Mouse (Mus musculus) gastrocnemius, adult 2 months (tissue): ENCODE results near the gene Tmed3. TPM values are rescaled to one million over a fixed set of nuclear protein-coding genes. Genes with fewer than 3 reads are reported as not detected.

Experiments used
- DNase-seq: peaks from one replicate; pipeline ENCODE4 v3.0.0; 2022
- H3K27ac ChIP-seq: fragments of 200-600 bp; 2 replicates; pipeline ENCODE4 v1.8.1; 2022; ENCODE audit warnings: mild to moderate bottlenecking
- H3K4me3 ChIP-seq: fragments of 200-600 bp; 2 replicates; pipeline ENCODE4 v1.8.1; 2022; ENCODE audit warnings: mild to moderate bottlenecking, moderate library complexity
- CTCF ChIP-seq: fragments of 200-600 bp; IDR thresholded peaks from 2 replicates; pipeline ENCODE4 v1.8.1; 2022; ENCODE audit warnings: antibody characterized with exemption, mild to moderate bottlenecking, moderate library complexity
- intact Hi-C: fragments of 180-260 bp; cut with DNase I; formaldehyde crosslinking; loops from one replicate; pipeline ENCODE4 v1.15.1; 2025
- long read RNA-seq, 2 experiments: library from polyadenylated mRNA; stranded (forward); transcript quantifications; one replicate each; pipeline ENCODE4 v2.0.0; 2021
- total RNA-seq, 2 experiments: library from RNA; stranded (reverse); gene quantifications; 2 replicates each; pipeline ENCODE4 v1.2.3; 2021

Tmed3 gene
- 10 to 100 TPM; 12.9 to 17.5 TPM for total RNA-seq
- long read RNA-seq, experiment 1, transcript Tmed3-201 (3 exons, 1,346 nt): major isoform, 18 of 22 reads
- long read RNA-seq, experiment 1, partial matches to known transcripts: 3 of 22 reads
- long read RNA-seq, experiment 1, other reads (novel, unspliced or antisense): 1 of 22 reads
- long read RNA-seq, experiment 2, transcript Tmed3-201 (3 exons, 1,346 nt): major isoform, 20 of 20 reads
- long read RNA-seq, experiment 2, partial matches to known transcripts: 0 of 20 reads
- long read RNA-seq, experiment 2, other reads (novel, unspliced or antisense): 0 of 20 reads

- intact Hi-C loops: no loop called here
- peak; percentile 93 for DNase-seq
- peak; percentile 29 for TF ChIP-seq CTCF
- Histone ChIP-seq H3K27ac (peak within 1 kb of the TSS; percentile 89), H3K4me3 (peak within 1 kb of the TSS; percentile 82)
Observed at GRCm38 (mm10) chr9:89704265-89705196, at the start of gene Tmed3. Tmed3 (minus strand) TSS chr9:89705068.

- TF ChIP-seq CTCF: no peak
- intact Hi-C loops: no loop called here
- Histone ChIP-seq H3K27ac (no peak overlapping the region), H3K4me3 (no peak overlapping the region)
- no peak for DNase-seq
Observed at GRCm38 (mm10) chr9:89740041-89740440, 35.2 kb upstream of the Tmed3 start.

DNA sequence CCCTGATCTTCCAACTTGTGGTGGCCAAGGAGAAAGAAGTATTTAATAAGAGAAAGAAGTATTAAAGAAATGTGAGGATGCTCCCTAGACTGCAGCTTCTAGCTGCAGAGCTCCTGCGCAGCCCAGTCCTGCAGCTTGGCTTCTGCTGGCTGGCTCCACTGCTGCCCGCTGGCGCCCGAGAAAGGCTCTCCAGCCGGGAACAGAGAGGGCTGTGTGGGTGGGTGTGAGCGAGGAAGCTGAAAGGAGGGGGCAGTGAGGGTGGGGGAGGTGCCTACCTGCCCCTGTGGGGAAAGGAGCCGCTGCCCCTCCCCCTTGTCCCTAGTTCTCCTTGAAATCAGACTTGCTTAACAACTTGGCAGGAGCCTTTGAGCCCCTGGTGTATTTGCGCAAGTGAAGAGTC lies 33.4 kb upstream of the Tmed3 start, which contains the start of gene Ankrd34c:
Gene Ankrd34c, minus strand, starts transcription at position 181 of the 400 bp plus-strand sequence.
- intact Hi-C loops: no loop called here
- TF ChIP-seq CTCF: no peak
- DNase-seq: no peak
- H3K4me3 ChIP-seq: no peak within 1 kb of the TSS
- no peak within 1 kb of the TSS for H3K27ac ChIP-seq

- intact Hi-C loops: no loop called here
- DNase-seq: no peak
- no peak overlapping the region for H3K27ac ChIP-seq
- H3K4me3 ChIP-seq: no peak overlapping the region
- no peak for TF ChIP-seq CTCF
Observed at GRCm38 (mm10) chr9:89737888-89738287, 33.0 kb upstream of the Tmed3 start.

GRCm38 (mm10) chr9:89736932-89737705 lies 32.3 kb upstream of the Tmed3 start:
- no peak overlapping the region for H3K27ac ChIP-seq
- no peak for TF ChIP-seq CTCF
- DNase-seq: no peak
- intact Hi-C loops: no loop called here
- H3K4me3 ChIP-seq: no peak overlapping the region

DNA sequence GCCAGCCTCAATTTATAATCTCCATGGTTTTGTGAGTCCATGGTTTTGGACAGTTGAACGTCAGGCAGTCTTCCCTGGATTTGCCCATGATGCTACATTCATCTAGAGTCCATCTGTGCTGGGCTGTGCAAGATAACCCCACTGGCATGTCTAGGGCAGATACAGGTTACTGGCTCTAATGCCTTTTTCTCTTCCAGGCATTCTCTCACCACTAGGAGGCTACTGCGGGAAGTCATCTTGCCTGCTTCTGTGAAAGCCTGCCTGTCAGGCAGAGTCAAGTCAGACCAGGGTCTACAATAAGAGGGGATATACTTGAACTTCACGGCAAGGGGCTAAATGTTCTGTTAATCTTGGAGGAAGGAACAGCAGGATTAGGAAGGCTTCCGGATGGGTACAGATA lies 2.0 kb upstream of the Tmed3 start:
- DNase-seq: no peak
- H3K27ac ChIP-seq: no peak overlapping the region
- intact Hi-C loops: no loop called here
- peak; percentile 46 for TF ChIP-seq CTCF
- H3K4me3 ChIP-seq: no peak overlapping the region

- intact Hi-C loops: no loop called here
- Histone ChIP-seq H3K27ac (peak overlapping the region; percentile 89), H3K4me3 (peak overlapping the region; percentile 82)
- no peak for TF ChIP-seq CTCF
- DNase-seq: no peak
Observed at GRCm38 (mm10) chr9:89705197-89705533, 297 bp upstream of the Tmed3 start.

- no peak overlapping the region for H3K27ac ChIP-seq
- no peak for TF ChIP-seq CTCF
- intact Hi-C loops: no loop called here
- H3K4me3 ChIP-seq: no peak overlapping the region
- DNase-seq: no peak
Observed at GRCm38 (mm10) chr9:89700910-89701457, 3.9 kb downstream of the Tmed3 start.

- Histone ChIP-seq H3K27ac (no peak overlapping the region), H3K4me3 (no peak overlapping the region)
- DNase-seq: no peak
- intact Hi-C loops: no loop called here
- TF ChIP-seq CTCF: no peak
Observed at GRCm38 (mm10) chr9:89695143-89695542, 9.7 kb downstream of the Tmed3 start.

DNA sequence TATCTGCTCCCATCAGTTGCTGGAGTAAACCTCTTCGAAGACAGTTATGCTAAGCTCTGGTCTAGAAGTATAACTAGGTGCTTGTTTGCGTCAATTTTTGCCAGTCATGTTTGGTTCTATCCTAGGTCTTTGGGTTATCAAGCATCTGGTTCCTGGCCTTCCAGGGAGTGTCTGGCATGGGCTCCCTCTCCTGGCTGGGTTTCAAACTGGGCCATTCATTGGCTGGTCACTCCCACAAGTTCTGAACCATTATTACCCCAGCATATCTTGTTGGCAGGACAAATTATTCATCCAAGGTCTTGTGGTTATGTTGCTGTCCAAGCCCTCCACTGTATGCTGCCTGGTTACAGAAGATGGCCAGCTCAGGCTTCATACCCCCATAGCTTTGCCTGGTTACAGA lies 11.2 kb downstream of the Tmed3 start:
- intact Hi-C loops: no loop called here
- Histone ChIP-seq H3K4me3 (no peak overlapping the region), H3K27ac (no peak overlapping the region)
- no peak for DNase-seq
- no peak for TF ChIP-seq CTCF

- TF ChIP-seq CTCF: no peak
- intact Hi-C loops: no loop called here
- Histone ChIP-seq H3K4me3 (no peak overlapping the region), H3K27ac (no peak overlapping the region)
- DNase-seq: no peak
Observed at GRCm38 (mm10) chr9:89689179-89689578, 15.7 kb downstream of the Tmed3 start.

DNA sequence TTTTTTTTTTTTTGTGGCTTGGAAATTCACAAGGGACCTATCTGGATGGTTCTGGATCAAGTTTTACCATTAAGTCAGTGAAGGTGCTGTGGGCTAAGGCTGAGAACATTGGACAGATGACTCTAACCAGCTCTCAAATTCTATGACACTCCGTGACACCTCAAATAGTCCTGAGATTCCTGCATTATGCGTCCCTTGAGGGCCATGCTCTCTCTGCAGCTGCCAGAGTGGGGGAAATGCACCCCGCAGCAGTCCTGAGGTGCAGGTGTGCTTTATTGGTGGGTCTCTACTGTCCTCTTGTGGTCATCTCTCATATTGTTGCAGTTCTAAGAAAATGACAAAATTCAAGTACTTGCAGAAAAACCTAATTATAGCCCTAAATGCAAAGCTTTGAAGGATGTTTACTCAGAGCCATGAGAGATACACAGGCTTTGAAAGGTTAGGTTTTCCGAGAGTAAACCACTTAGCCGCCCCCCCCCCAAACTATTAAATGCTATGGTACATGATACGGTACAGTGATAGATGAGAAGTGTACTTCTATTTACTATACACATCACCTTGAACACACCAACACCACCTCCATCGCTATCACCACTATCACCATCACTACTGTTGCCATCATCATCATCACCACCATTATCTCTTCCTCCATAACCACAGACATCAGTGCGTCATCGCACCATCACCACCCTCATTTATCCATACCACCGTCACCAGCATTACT lies 17.2 kb downstream of the Tmed3 start:
- DNase-seq: no peak
- peak; percentile 56 for TF ChIP-seq CTCF
- no peak overlapping the region for H3K4me3 ChIP-seq
- H3K27ac ChIP-seq: no peak overlapping the region
- intact Hi-C loops: no loop called here
